Mouse (Mus musculus) left cerebral cortex, postnatal 25 days (tissue): ENCODE measurements at regions not wholly inside any gene's neighbourhood (a gene's known extent, or its start where the extent isn't known, plus 50 kb on each side); places are given as distances from the start of the nearest gene placed in this dataset.
A peak's percentile ranks its signal among the peaks of the same experiment; 100 is the strongest.
"Not testable (repeated sequence)": the region's sequence is repeated elsewhere in the genome, so short reads cannot be mapped to it uniquely, and the experiment has no call there.

ENCODE experiments used
- DNase-seq, 2 experiments: peaks; one replicate each; pipeline ENCODE4 v3.0.0; 2022; ENCODE audit warnings: low spot score in 2 of 2, mixed read lengths in 1 of 2
- intact Hi-C: fragments of 180-260 bp; cut with DNase I; formaldehyde crosslinking; loops from one replicate; pipeline ENCODE4 v1.15.1; 2025

GRCm38 (mm10) chr13:113489951-113490822 lies 128.2 kb downstream of the Snx18 start:
- intact Hi-C loops = loop anchor here (5.0 kb wide), 1 partner anchor 127 kb away; the partner anchor contains the start of gene Snx18
- no peak for DNase-seq

GRCm38 (mm10) chr13:113486368-113486955 lies 131.9 kb downstream of the Snx18 start:
- DNase-seq = peak in 1 of 2 experiments; percentile 55
- intact Hi-C loops = no loop called here

GRCm38 (mm10) chr13:113485511-113485910 lies 132.9 kb downstream of the Snx18 start:
- intact Hi-C loops = no loop called here
- DNase-seq = no peak

- no peak for DNase-seq
- intact Hi-C loops = no loop called here
These were observed 134.1 kb downstream of the Snx18 start for GRCm38 (mm10) chr13:113484159-113484762.

- peak in 1 of 2 experiments; percentile 71 for DNase-seq
- intact Hi-C loops = no loop called here
These were observed 135.5 kb downstream of the Snx18 start for GRCm38 (mm10) chr13:113482911-113483310.

GRCm38 (mm10) chr13:113477901-113478510 lies 140.4 kb downstream of the Snx18 start:
- intact Hi-C loops = no loop called here
- DNase-seq = no peak

GRCm38 (mm10) chr13:113470822-113471557 lies 147.4 kb downstream of the Snx18 start:
- intact Hi-C loops = no loop called here
- DNase-seq = peak; percentile 10 to 37

- intact Hi-C loops = no loop called here
- DNase-seq = peak in 1 of 2 experiments; percentile 49
These were observed 153.9 kb downstream of the Snx18 start for GRCm38 (mm10) chr13:113464190-113465064.

- DNase-seq = no peak
- intact Hi-C loops = no loop called here
These were observed 154.9 kb downstream of the Snx18 start for GRCm38 (mm10) chr13:113463420-113463819.

- intact Hi-C loops = no loop called here
- DNase-seq = no peak
These were observed 161.7 kb downstream of the BC067074 start for GRCm38 (mm10) chr13:113454490-113455295.

GRCm38 (mm10) chr13:113448378-113448777 lies 155.4 kb downstream of the BC067074 start:
- intact Hi-C loops = no loop called here

GRCm38 (mm10) chr13:113446226-113446625 lies 153.3 kb downstream of the BC067074 start:
- intact Hi-C loops = no loop called here
- no peak for DNase-seq

More at GRCm38 (mm10) chr13:113448378-113448777, 155.4 kb downstream of the BC067074 start:
- no peak for DNase-seq

- DNase-seq = peak in 1 of 2 experiments; percentile 18
- intact Hi-C loops = not testable (repeated sequence)
These were observed 151.5 kb downstream of the BC067074 start for GRCm38 (mm10) chr13:113444481-113444880.

- no peak for DNase-seq
- intact Hi-C loops = no loop called here
These were observed 150.1 kb downstream of the BC067074 start for GRCm38 (mm10) chr13:113443078-113443477.

- intact Hi-C loops = no loop called here
- DNase-seq = no peak
These were observed 149.2 kb downstream of the BC067074 start for GRCm38 (mm10) chr13:113442169-113442568.

GRCm38 (mm10) chr13:113440137-113440536 lies 147.2 kb downstream of the BC067074 start:
- DNase-seq = peak in 1 of 2 experiments; percentile 23
- intact Hi-C loops = no loop called here

GRCm38 (mm10) chr13:113439516-113439915 lies 146.6 kb downstream of the BC067074 start:
- intact Hi-C loops = no loop called here
- DNase-seq = no peak

- intact Hi-C loops = no loop called here
- no peak for DNase-seq
These were observed 145.9 kb downstream of the BC067074 start for GRCm38 (mm10) chr13:113438872-113439271.
